Mouse (Mus musculus): ENCODE results near the gene Raly. TPM values are rescaled to one million over a fixed set of nuclear protein-coding genes. Genes with fewer than 3 reads are reported as not detected.
A peak's percentile ranks its signal among the peaks of the same experiment; 100 is the strongest.

The Raly gene
- polyA plus RNA-seq, 1 experiment from 2014 or later: 63.5 TPM

DNA sequence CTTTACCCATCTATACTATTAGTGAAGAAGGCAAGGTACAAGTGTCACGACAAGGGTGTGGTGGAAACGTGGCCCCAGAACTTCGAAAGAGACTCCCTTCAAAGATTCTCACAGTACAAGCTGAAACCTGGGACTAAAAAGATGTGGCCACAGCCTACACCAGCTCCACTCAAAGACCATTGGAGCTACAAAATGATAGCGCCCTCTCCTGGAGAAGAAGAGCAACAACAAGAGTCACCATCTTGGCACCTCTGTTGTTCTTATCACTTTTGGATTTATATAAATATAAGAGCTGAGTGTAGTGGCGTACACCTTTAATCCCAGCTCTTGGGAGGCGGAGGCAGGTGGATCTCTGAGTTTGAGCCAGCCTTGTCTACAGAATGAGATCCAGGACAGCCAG lies 35.1 kb upstream of the Raly start:
- Histone ChIP-seq H3K4me3 (ENCODE audit: low read depth, low read length) (no peak overlapping the region), H3K9me3 (replicated peaks; ENCODE audit: control insufficient read depth, low read length) (no peaks in the 10 kb centered on the region), H3K36me3 (ENCODE audit: control insufficient read depth, insufficient read depth, low read length) (no peaks in the 10 kb centered on the region), H3K9ac (ENCODE audit: low read depth, low read length) (no peak overlapping the region), H3K27me3 (ENCODE audit: control insufficient read depth, insufficient read depth, low read length) (no peaks in the 10 kb centered on the region), H3K27ac (ENCODE audit: low read depth, low read length) (no peak overlapping the region), H3K4me1 (ENCODE audit: control insufficient read depth, insufficient read depth, low read length) (no peaks in the 10 kb centered on the region), H3K4me2 (no peak overlapping the region)
- 59% methylated on average over 6 of the region's 6 CpGs for WGBS (ENCODE audit: insufficient replicate concordance)
- no peak for ATAC-seq (replicated peaks; ENCODE audit: insufficient number of reproducible peaks, low FRiP score, low TSS enrichment)

DNA sequence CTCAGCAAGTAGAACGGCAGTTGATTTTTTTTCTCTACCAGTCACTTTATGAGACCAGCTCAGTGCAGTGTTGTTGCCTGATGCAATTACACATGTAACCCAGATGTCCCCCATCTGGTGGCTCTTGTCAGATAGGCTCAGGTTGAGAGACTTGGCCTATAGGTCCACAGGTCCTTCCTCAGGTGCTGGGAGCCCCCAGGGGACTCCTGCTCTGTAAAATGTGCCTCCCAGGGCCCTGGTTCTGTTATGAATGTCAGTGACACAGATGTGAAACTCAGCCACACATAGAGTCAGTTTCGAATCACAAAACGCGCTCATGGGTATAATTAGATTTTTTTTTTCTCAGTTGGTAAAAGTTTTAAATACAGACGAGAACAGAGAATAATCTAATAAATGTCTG lies 33.2 kb upstream of the Raly start:
- H3K4me2 ChIP-seq: no peak overlapping the region
- no peaks in the 10 kb centered on the region for H3K9me3 ChIP-seq (replicated peaks; ENCODE audit: control insufficient read depth, low read length)
- H3K36me3 ChIP-seq (ENCODE audit: control insufficient read depth, insufficient read depth, low read length): no peaks in the 10 kb centered on the region
- H3K9ac ChIP-seq (ENCODE audit: low read depth, low read length): no peak overlapping the region
- no peak for ATAC-seq (replicated peaks; ENCODE audit: insufficient number of reproducible peaks, low FRiP score, low TSS enrichment)
- WGBS (ENCODE audit: insufficient replicate concordance): 82% methylated on average over 5 of the region's 5 CpGs
- H3K4me3 ChIP-seq (ENCODE audit: low read depth, low read length): no peak overlapping the region
- H3K4me1 ChIP-seq (ENCODE audit: control insufficient read depth, insufficient read depth, low read length): no peaks in the 10 kb centered on the region
- no peak overlapping the region for H3K27ac ChIP-seq (ENCODE audit: low read depth, low read length)
- no peaks in the 10 kb centered on the region for H3K27me3 ChIP-seq (ENCODE audit: control insufficient read depth, insufficient read depth, low read length)

DNA sequence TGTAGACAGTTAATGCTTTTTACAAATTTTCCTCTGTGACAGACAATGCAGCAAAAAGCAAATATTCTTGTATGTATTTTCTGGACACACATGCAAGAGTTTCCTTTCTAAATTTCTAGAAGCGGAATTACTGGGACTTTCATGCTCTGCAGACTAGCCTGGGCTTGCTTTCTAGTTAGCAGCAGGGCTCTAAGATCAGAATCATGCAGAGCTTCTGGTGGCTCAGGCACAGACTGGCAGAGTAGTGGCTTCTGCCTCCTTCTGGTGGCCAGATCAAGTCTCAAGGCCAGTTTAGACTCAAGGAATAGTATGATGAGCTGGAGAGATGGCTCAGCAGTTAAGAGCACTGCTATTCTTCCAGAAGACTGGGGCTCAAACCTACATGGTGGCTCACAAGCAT lies 32.4 kb upstream of the Raly start:
- 80% methylated on average over 1 of the region's 1 CpGs for WGBS (ENCODE audit: insufficient replicate concordance)
- Histone ChIP-seq H3K9me3 (replicated peaks; ENCODE audit: control insufficient read depth, low read length) (no peaks in the 10 kb centered on the region), H3K27ac (ENCODE audit: low read depth, low read length) (no peak overlapping the region), H3K36me3 (ENCODE audit: control insufficient read depth, insufficient read depth, low read length) (no peaks in the 10 kb centered on the region), H3K4me2 (no peak overlapping the region), H3K27me3 (ENCODE audit: control insufficient read depth, insufficient read depth, low read length) (no peaks in the 10 kb centered on the region), H3K9ac (ENCODE audit: low read depth, low read length) (no peak overlapping the region), H3K4me1 (ENCODE audit: control insufficient read depth, insufficient read depth, low read length) (peaks cover 2% of the 10 kb centered on the region; the same call in 1 of the 2 replicates), H3K4me3 (ENCODE audit: low read depth, low read length) (no peak overlapping the region)
- no peak for ATAC-seq (replicated peaks; ENCODE audit: insufficient number of reproducible peaks, low FRiP score, low TSS enrichment)

DNA sequence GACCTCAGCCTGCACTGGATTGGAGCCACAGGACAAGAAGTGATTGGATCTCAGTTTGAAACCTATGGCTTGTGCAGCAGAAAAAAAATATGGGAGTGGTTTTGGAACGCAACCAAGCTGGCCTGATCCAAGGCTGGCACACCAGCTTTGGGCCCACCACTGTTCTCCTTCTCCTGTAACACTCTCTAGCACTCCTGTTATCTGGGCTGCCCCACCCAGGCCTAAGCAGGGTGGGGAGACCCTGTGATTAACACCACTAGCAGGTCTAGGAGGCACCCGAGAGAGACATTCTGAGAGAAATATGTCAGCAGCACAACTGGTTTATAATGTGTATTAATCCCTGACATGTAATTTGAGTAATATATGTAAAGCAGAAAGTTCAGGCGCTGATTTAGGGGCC lies 27.7 kb upstream of the Raly start:
- H3K4me2 ChIP-seq: peak overlapping the region; percentile 11; the same call in 1 of the 2 replicates
- no peak for ATAC-seq (replicated peaks; ENCODE audit: insufficient number of reproducible peaks, low FRiP score, low TSS enrichment)
- 53% methylated on average over 3 of the region's 3 CpGs for WGBS (ENCODE audit: insufficient replicate concordance)

DNA sequence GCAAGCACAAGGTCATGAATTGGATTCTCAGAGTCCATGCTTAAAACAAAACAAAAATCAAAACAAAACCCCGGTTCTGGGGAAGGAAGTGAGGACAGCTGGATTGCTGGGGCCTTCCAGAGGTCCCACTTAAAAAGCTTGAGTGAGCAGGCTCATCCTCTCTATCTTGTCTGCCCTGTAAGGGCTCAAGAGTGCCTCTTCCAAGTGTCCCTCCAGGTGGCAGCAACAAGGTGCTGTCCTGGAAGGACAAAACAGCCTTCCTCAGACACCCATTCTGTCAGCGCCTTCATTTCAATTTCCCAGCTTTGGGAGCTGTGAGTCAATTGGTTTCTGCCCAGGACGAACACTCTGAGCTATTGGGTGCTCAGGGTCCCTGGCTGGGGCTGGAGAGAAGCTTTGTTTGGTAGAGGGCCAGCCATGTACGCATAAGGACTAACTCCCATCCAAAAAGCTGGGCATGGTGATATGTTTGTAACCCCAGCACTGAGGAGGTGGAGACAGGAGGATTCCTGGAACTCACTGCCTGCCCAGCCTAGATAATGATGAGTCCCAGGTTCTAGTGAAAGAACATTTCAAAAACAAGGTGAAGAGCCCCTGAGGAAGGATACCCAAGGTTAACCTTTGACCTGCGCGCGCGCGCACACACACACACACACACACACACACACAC lies 25.9 kb upstream of the Raly start:
- Histone ChIP-seq H3K4me1 (ENCODE audit: control insufficient read depth, insufficient read depth, low read length) (peaks cover 9% of the 10 kb centered on the region), H3K27me3 (ENCODE audit: control insufficient read depth, insufficient read depth, low read length) (no peaks in the 10 kb centered on the region), H3K27ac (ENCODE audit: low read depth, low read length) (peak overlapping the region; percentile 57), H3K36me3 (ENCODE audit: control insufficient read depth, insufficient read depth, low read length) (no peaks in the 10 kb centered on the region), H3K4me3 (ENCODE audit: low read depth, low read length) (no peak overlapping the region), H3K4me2 (0 out of 2 replicates have a peak overlapping the region, but pooled peaks have one; percentile 16), H3K9ac (ENCODE audit: low read depth, low read length) (no peak overlapping the region), H3K9me3 (replicated peaks; ENCODE audit: control insufficient read depth, low read length) (no peaks in the 10 kb centered on the region)
- peak; percentile 89 for ATAC-seq (replicated peaks; ENCODE audit: insufficient number of reproducible peaks, low FRiP score, low TSS enrichment)
- WGBS (ENCODE audit: insufficient replicate concordance): 76% methylated on average over 9 of the region's 9 CpGs

More for the DNA sequence above, 27.7 kb upstream of the Raly start:
- Histone ChIP-seq H3K27me3 (ENCODE audit: control insufficient read depth, insufficient read depth, low read length) (no peaks in the 10 kb centered on the region), H3K27ac (ENCODE audit: low read depth, low read length) (no peak overlapping the region), H3K9me3 (replicated peaks; ENCODE audit: control insufficient read depth, low read length) (no peaks in the 10 kb centered on the region), H3K4me3 (ENCODE audit: low read depth, low read length) (no peak overlapping the region), H3K9ac (ENCODE audit: low read depth, low read length) (no peak overlapping the region), H3K36me3 (ENCODE audit: control insufficient read depth, insufficient read depth, low read length) (no peaks in the 10 kb centered on the region), H3K4me1 (ENCODE audit: control insufficient read depth, insufficient read depth, low read length) (peaks cover 9% of the 10 kb centered on the region)

DNA sequence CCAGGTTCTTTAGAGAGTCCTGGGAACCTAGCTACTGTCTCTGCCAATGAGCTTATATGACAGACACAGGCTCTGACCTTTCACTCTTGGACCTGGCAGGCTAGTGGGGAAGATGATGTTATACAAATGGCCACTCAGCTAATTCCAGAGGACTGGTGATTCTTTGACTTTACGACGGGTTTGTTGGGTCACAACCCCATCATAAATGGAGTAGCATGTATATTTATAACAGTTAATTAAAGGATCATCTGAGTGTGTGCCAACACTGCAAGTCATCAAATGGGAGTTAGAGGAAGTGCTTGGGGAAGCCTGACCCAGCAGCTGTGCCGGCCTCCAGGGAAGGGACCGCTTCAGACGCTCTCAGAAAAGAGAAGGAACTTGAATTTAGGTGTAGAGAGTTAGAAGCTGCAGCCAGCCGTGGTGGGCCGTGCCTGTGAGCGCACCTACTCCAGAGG lies 25.3 kb upstream of the Raly start:
- H3K36me3 ChIP-seq (ENCODE audit: control insufficient read depth, insufficient read depth, low read length): no peaks in the 10 kb centered on the region
- H3K27me3 ChIP-seq (ENCODE audit: control insufficient read depth, insufficient read depth, low read length): no peaks in the 10 kb centered on the region
- 78% methylated on average over 8 of the region's 8 CpGs for WGBS (ENCODE audit: insufficient replicate concordance)
- no peak overlapping the region for H3K4me2 ChIP-seq
- H3K4me3 ChIP-seq (ENCODE audit: low read depth, low read length): no peak overlapping the region
- peak overlapping the region; percentile 57; the same call in 1 of the 2 replicates for H3K27ac ChIP-seq (ENCODE audit: low read depth, low read length)
- no peaks in the 10 kb centered on the region for H3K9me3 ChIP-seq (replicated peaks; ENCODE audit: control insufficient read depth, low read length)
- H3K4me1 ChIP-seq (ENCODE audit: control insufficient read depth, insufficient read depth, low read length): peaks cover 9% of the 10 kb centered on the region
- ATAC-seq (replicated peaks; ENCODE audit: insufficient number of reproducible peaks, low FRiP score, low TSS enrichment): no peak
- H3K9ac ChIP-seq (ENCODE audit: low read depth, low read length): no peak overlapping the region

DNA sequence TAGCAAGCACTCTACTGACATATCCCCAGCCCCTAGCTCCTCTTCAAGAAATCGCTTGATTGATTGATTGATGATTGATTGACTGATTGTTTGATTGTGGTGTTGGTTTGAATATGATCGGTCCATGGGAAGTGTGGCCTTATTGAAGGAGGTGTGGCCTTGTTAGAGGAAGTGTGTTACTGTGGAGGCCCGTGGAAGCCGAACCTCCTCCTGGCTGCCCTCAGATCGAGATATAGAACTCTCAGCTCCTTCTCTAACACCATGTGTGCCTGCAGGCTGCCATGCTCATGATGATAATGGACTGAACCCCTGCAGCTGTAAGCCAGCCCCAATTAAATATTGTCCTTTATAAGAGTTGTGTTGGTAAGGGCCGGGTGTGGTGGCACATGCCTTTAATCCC lies 23.8 kb upstream of the Raly start:
- 83% methylated on average over 6 of the region's 6 CpGs for WGBS (ENCODE audit: insufficient replicate concordance)

DNA sequence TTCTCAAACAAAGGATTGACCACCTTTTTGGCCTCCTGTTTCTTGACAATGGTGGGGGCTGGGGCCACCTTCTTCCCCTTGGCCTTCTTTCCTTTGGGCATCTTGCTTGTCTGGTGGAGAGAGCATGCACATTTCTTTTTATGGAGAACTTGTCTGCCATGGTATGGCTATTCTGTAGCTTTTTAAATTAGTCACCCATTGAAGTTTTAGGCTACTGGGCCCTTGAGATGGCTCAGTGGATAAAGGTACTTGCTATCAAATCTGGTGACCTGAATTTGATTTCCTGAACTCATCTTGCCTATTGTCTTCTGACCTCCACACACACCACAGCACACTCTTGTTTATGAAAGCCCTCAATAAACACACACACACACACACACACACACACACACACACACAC lies 21.0 kb upstream of the Raly start, which contains the start of gene Gm14214:
Gm14214 (minus strand) TSS at position 101 of the 400 bp plus-strand sequence.
- H3K9me3 ChIP-seq (replicated peaks; ENCODE audit: control insufficient read depth, low read length): 0 out of 2 replicates have a peak, but pooled peaks cover 2% of the 10 kb centered on the region
- no peak for ATAC-seq (replicated peaks; ENCODE audit: insufficient number of reproducible peaks, low FRiP score, low TSS enrichment)
- H3K9ac ChIP-seq (ENCODE audit: low read depth, low read length): no peak within 1 kb of the TSS
- no peaks in the 10 kb centered on the region for H3K27me3 ChIP-seq (ENCODE audit: control insufficient read depth, insufficient read depth, low read length)
- no peak within 1 kb of the TSS for H3K4me2 ChIP-seq
- no peak within 1 kb of the TSS for H3K4me3 ChIP-seq (ENCODE audit: low read depth, low read length)
- no peak within 1 kb of the TSS for H3K27ac ChIP-seq (ENCODE audit: low read depth, low read length)
- H3K36me3 ChIP-seq (ENCODE audit: control insufficient read depth, insufficient read depth, low read length): no peaks in the 10 kb centered on the region
- no peaks in the 10 kb centered on the region; the same call in 1 of the 2 replicates for H3K4me1 ChIP-seq (ENCODE audit: control insufficient read depth, insufficient read depth, low read length)

More for the DNA sequence above, 23.8 kb upstream of the Raly start:
- ATAC-seq (replicated peaks; ENCODE audit: insufficient number of reproducible peaks, low FRiP score, low TSS enrichment): no peak
- H3K27ac ChIP-seq (ENCODE audit: low read depth, low read length): no peak overlapping the region
- H3K36me3 ChIP-seq (ENCODE audit: control insufficient read depth, insufficient read depth, low read length): no peaks in the 10 kb centered on the region
- no peaks in the 10 kb centered on the region for H3K9me3 ChIP-seq (replicated peaks; ENCODE audit: control insufficient read depth, low read length)
- H3K9ac ChIP-seq (ENCODE audit: low read depth, low read length): no peak overlapping the region
- no peak overlapping the region for H3K4me3 ChIP-seq (ENCODE audit: low read depth, low read length)
- H3K27me3 ChIP-seq (ENCODE audit: control insufficient read depth, insufficient read depth, low read length): no peaks in the 10 kb centered on the region
- H3K4me1 ChIP-seq (ENCODE audit: control insufficient read depth, insufficient read depth, low read length): peaks cover 9% of the 10 kb centered on the region
- H3K4me2 ChIP-seq: no peak overlapping the region

DNA sequence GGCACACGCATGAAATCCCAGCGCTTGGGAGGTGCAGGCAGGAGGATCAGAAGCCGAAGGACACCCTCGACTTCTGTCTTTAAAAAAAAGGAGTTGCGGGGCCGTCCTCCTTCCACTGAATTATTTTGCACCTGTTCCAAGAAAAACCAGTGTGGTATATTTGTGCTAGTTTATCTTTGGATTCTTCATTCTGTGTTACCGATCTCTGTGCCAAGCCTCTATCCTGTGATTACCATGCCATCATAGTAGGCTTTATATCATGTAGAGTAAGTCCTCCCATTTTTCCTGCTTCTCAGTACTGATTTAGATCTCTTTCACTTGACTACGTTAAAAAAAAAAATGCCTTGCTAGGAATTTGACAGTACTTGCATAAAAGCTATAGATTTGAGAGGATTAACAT lies 19.3 kb upstream of the Raly start:
- Histone ChIP-seq H3K4me2 (no peak overlapping the region), H3K4me1 (ENCODE audit: control insufficient read depth, insufficient read depth, low read length) (no peaks in the 10 kb centered on the region), H3K36me3 (ENCODE audit: control insufficient read depth, insufficient read depth, low read length) (no peaks in the 10 kb centered on the region), H3K27ac (ENCODE audit: low read depth, low read length) (no peak overlapping the region), H3K9me3 (replicated peaks; ENCODE audit: control insufficient read depth, low read length) (0 out of 2 replicates have a peak, but pooled peaks cover 2% of the 10 kb centered on the region), H3K4me3 (ENCODE audit: low read depth, low read length) (no peak overlapping the region), H3K27me3 (ENCODE audit: control insufficient read depth, insufficient read depth, low read length) (no peaks in the 10 kb centered on the region), H3K9ac (ENCODE audit: low read depth, low read length) (no peak overlapping the region)
- ATAC-seq (replicated peaks; ENCODE audit: insufficient number of reproducible peaks, low FRiP score, low TSS enrichment): no peak
- 86% methylated on average over 8 of the region's 8 CpGs for WGBS (ENCODE audit: insufficient replicate concordance)
